Mouse (Mus musculus): ENCODE measurements at regions not wholly inside any gene's neighbourhood (a gene's known extent, or its start where the extent isn't known, plus 50 kb on each side); places are given as distances from the start of the nearest gene placed in this dataset.

DNA sequence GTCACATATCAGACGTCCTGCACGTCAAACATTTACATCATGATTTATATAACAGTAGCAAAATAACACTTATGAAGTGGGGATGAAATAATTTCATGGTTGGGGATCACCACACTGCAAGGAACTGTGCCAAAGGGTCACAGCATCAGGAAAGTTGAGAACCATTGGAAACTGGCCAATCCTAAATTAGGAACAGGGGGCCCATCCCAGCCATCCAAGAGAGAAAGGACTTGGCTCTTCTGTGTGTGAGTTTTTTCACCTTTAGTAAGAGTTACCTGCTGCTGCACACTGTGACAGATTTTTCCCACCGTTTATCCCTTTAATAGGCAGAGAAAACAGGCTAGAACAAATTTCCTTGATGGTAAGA lies 141.2 kb upstream of the Hs6st1 start:
- H3ac ChIP-seq (ENCODE audit: control insufficient read depth, insufficient read length): no peak overlapping the region
- no peaks in the 10 kb centered on the region for H3K79me2 ChIP-seq (ENCODE audit: control insufficient read depth, insufficient read depth)
- no peaks in the 10 kb centered on the region for H3K36me3 ChIP-seq (ENCODE audit: control insufficient read depth, insufficient read depth)
- H3K4me2 ChIP-seq (ENCODE audit: low read depth): peak overlapping the region; percentile 5
- H3K27me3 ChIP-seq (ENCODE audit: control insufficient read depth, insufficient read depth, insufficient read length): no peaks in the 10 kb centered on the region
- no peak overlapping the region for H3K4me3 ChIP-seq
- no peak for TF ChIP-seq MYOG (IDR thresholded peaks at IDR 0.05; ENCODE audit: control insufficient read depth in 1 of 3, insufficient read depth in 1 of 3, insufficient read length in 2 of 3, low read depth in 2 of 3)
- no peak for TF ChIP-seq E2F4 (IDR thresholded peaks at IDR 0.05; ENCODE audit: insufficient read depth)
- TF ChIP-seq POLR2AphosphoS2 (IDR thresholded peaks at IDR 0.05; ENCODE audit: insufficient read length, low read depth): no peak
- no peak for TF ChIP-seq REST (IDR thresholded peaks at IDR 0.05; ENCODE audit: insufficient read depth, insufficient read length)
- TF ChIP-seq USF1 (IDR thresholded peaks at IDR 0.05; ENCODE audit: low read depth): no peak
- TF ChIP-seq CEBPB (IDR thresholded peaks at IDR 0.05; ENCODE audit: insufficient read depth, poor library complexity, severe bottlenecking): no peak
- TF ChIP-seq TCF3 (IDR thresholded peaks at IDR 0.05; ENCODE audit: insufficient read length, low read depth): no peak
- TF ChIP-seq MAX (IDR thresholded peaks at IDR 0.05; ENCODE audit: low read depth): no peak
- no peak for TF ChIP-seq MYOD1 (IDR thresholded peaks at IDR 0.05; ENCODE audit: control insufficient read depth in 1 of 3, insufficient read length in 2 of 3, low read depth in 2 of 3)
- TF ChIP-seq SRF (IDR thresholded peaks at IDR 0.05; ENCODE audit: control insufficient read depth, insufficient read length, low read depth): no peak
- TF ChIP-seq TCF12 (IDR thresholded peaks at IDR 0.05; ENCODE audit: insufficient read depth, poor library complexity, severe bottlenecking): no peak
- TF ChIP-seq POLR2A (IDR thresholded peaks at IDR 0.05; ENCODE audit: insufficient read length, low read depth): no peak

DNA sequence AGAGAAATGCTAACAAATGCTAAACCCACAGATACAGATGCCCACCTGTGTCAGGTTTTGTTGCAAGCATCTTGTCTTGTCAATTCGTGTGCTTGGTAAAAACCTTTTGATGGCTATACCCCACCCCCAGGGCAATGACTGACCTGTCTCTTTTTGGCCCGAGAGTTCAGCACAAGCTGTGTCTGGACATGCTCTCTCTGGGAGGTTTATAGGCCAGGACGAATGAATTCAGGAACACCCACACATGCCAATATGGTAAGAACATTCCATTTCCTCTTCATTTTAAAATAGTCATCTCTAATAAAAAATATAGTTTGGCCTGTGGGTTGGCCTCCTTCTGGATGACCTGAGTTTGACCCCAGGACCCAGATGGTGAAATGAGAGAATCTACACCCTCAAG lies 137.8 kb upstream of the Hs6st1 start:
- no peaks in the 10 kb centered on the region for H3K27me3 ChIP-seq (ENCODE audit: control insufficient read depth, insufficient read depth, insufficient read length)
- no peaks in the 10 kb centered on the region for H3K79me2 ChIP-seq (ENCODE audit: control insufficient read depth, insufficient read depth)
- H3K4me3 ChIP-seq: no peak overlapping the region
- H3K36me3 ChIP-seq (ENCODE audit: control insufficient read depth, insufficient read depth): no peaks in the 10 kb centered on the region
- no peak overlapping the region for H3ac ChIP-seq (ENCODE audit: control insufficient read depth, insufficient read length)
- TF ChIP-seq MYOD1 (IDR thresholded peaks at IDR 0.05; ENCODE audit: control insufficient read depth in 1 of 3, insufficient read length in 2 of 3, low read depth in 2 of 3) (no peak), TCF3 (IDR thresholded peaks at IDR 0.05; ENCODE audit: insufficient read length, low read depth) (no peak), CEBPB (IDR thresholded peaks at IDR 0.05; ENCODE audit: insufficient read depth, poor library complexity, severe bottlenecking) (no peak), MAX (IDR thresholded peaks at IDR 0.05; ENCODE audit: low read depth) (no peak), USF1 (IDR thresholded peaks at IDR 0.05; ENCODE audit: low read depth) (no peak), POLR2A (IDR thresholded peaks at IDR 0.05; ENCODE audit: insufficient read length, low read depth) (no peak), REST (IDR thresholded peaks at IDR 0.05; ENCODE audit: insufficient read depth, insufficient read length) (no peak), TCF12 (IDR thresholded peaks at IDR 0.05; ENCODE audit: insufficient read depth, poor library complexity, severe bottlenecking) (no peak)
- H3K4me2 ChIP-seq (ENCODE audit: low read depth): no peak overlapping the region

DNA sequence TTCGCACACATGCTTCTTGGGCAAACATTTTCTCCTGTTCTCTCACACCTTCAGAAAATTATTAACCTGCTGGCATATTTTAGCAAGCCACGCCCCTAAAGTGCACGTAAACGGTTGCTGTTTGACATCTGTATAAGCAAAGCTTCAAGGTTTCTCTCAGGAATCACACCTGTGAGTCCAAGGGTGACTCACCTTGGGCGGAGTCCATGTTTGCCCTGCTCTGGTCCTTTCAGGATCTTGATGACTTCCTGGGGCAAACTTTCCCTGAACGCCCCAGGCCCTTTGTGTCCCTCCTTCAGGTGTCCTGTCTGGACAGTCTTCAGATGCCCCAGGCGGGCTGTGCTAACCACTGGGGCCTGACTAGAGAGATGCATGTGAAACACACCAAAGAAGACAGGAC lies 137.1 kb upstream of the Hs6st1 start:
- Histone ChIP-seq H3ac (ENCODE audit: control insufficient read depth, insufficient read length) (no peak overlapping the region), H3K79me2 (ENCODE audit: control insufficient read depth, insufficient read depth) (no peaks in the 10 kb centered on the region), H3K36me3 (ENCODE audit: control insufficient read depth, insufficient read depth) (no peaks in the 10 kb centered on the region), H3K4me2 (ENCODE audit: low read depth) (no peak overlapping the region), H3K4me3 (no peak overlapping the region), H3K27me3 (ENCODE audit: control insufficient read depth, insufficient read depth, insufficient read length) (no peaks in the 10 kb centered on the region)
- no peak for TF ChIP-seq SRF (IDR thresholded peaks at IDR 0.05; ENCODE audit: control insufficient read depth, insufficient read length, low read depth)
- no peak for TF ChIP-seq POLR2AphosphoS2 (IDR thresholded peaks at IDR 0.05; ENCODE audit: insufficient read length, low read depth)
- no peak for TF ChIP-seq TCF12 (IDR thresholded peaks at IDR 0.05; ENCODE audit: insufficient read depth, poor library complexity, severe bottlenecking)
- no peak for TF ChIP-seq MYOD1 (IDR thresholded peaks at IDR 0.05; ENCODE audit: control insufficient read depth in 1 of 3, insufficient read length in 2 of 3, low read depth in 2 of 3)
- TF ChIP-seq POLR2A (IDR thresholded peaks at IDR 0.05; ENCODE audit: insufficient read length, low read depth): no peak
- no peak for TF ChIP-seq MAX (IDR thresholded peaks at IDR 0.05; ENCODE audit: low read depth)
- TF ChIP-seq TCF3 (IDR thresholded peaks at IDR 0.05; ENCODE audit: insufficient read length, low read depth): no peak
- TF ChIP-seq MYOG (IDR thresholded peaks at IDR 0.05; ENCODE audit: control insufficient read depth in 1 of 3, insufficient read depth in 1 of 3, insufficient read length in 2 of 3, low read depth in 2 of 3): no peak
- TF ChIP-seq E2F4 (IDR thresholded peaks at IDR 0.05; ENCODE audit: insufficient read depth): no peak
- TF ChIP-seq USF1 (IDR thresholded peaks at IDR 0.05; ENCODE audit: low read depth): no peak
- no peak for TF ChIP-seq REST (IDR thresholded peaks at IDR 0.05; ENCODE audit: insufficient read depth, insufficient read length)
- TF ChIP-seq CEBPB (IDR thresholded peaks at IDR 0.05; ENCODE audit: insufficient read depth, poor library complexity, severe bottlenecking): no peak

DNA sequence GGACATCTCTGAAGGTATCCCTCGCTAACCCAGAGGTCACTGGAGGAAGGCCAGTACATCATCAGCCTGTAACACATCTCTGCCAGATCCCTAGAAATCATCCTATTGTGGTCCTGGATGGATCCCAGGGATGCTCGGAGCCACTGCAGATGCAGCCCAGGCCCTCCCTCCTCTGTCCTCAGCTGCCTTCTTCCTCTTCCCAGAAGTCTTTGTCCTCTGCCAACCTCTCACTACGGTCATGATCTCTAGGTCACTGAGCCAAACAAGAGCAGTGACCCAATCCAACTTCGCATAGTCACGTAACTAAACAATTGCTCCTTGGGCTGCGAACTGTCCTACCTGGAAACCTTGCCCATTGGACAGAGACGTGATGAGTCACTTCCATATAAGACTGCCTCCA lies 134.7 kb upstream of the Hs6st1 start:
- Histone ChIP-seq H3K79me2 (ENCODE audit: control insufficient read depth, insufficient read depth) (no peaks in the 10 kb centered on the region), H3K4me2 (ENCODE audit: low read depth) (no peak overlapping the region), H3K27me3 (ENCODE audit: control insufficient read depth, insufficient read depth, insufficient read length) (no peaks in the 10 kb centered on the region), H3K4me3 (no peak overlapping the region), H3K36me3 (ENCODE audit: control insufficient read depth, insufficient read depth) (no peaks in the 10 kb centered on the region), H3ac (ENCODE audit: control insufficient read depth, insufficient read length) (no peak overlapping the region)
- TF ChIP-seq REST (IDR thresholded peaks at IDR 0.05; ENCODE audit: insufficient read depth, insufficient read length): no peak

DNA sequence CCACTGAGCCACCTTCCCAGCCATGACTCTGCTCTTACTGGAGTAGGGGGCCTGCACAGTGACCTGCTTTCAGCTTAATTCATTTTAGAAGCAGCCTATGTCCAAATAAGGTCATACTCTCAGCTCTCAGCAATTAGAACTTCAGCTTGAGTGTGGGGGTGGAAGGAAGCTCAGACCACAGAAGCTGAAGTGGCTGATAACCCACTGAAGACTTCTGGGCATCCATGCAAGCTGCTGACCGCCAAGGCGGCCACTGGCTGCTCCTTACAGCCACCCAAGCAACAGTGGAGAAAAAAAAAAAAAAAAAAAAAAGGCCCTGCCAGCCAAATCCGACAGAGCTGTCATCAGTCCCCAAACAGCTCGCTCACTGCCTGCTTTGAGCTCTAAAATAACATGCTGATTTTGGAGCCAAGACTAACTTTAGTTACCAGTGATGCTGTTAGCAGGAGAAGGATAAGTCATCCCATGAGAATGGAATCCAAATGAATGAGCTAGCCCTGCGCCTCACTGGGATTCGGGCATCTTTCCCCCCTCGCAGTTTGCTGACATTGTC lies 133.0 kb upstream of the Hs6st1 start:
- no peak overlapping the region for H3ac ChIP-seq (ENCODE audit: control insufficient read depth, insufficient read length)
- H3K27me3 ChIP-seq (ENCODE audit: control insufficient read depth, insufficient read depth, insufficient read length): no peaks in the 10 kb centered on the region
- peak overlapping the region; percentile 31 for H3K4me2 ChIP-seq (ENCODE audit: low read depth)
- no peak overlapping the region for H3K4me3 ChIP-seq
- no peak for TF ChIP-seq TCF12 (IDR thresholded peaks at IDR 0.05; ENCODE audit: insufficient read depth, poor library complexity, severe bottlenecking)
- peak in 1 of 3 experiments; percentile 23 for TF ChIP-seq MYOG (IDR thresholded peaks at IDR 0.05; ENCODE audit: control insufficient read depth in 1 of 3, insufficient read depth in 1 of 3, insufficient read length in 2 of 3, low read depth in 2 of 3)
- TF ChIP-seq SRF (IDR thresholded peaks at IDR 0.05; ENCODE audit: control insufficient read depth, insufficient read length, low read depth): peak; percentile 91
- H3K79me2 ChIP-seq (ENCODE audit: control insufficient read depth, insufficient read depth): no peaks in the 10 kb centered on the region
- no peaks in the 10 kb centered on the region for H3K36me3 ChIP-seq (ENCODE audit: control insufficient read depth, insufficient read depth)
